Mouse (Mus musculus): ENCODE measurements around the gene Prkd2. TPM values are rescaled to one million over a fixed set of nuclear protein-coding genes. Genes with fewer than 3 reads are reported as not detected.

Prkd2 gene
- polyA plus RNA-seq, 1 experiment = not detected

DNA sequence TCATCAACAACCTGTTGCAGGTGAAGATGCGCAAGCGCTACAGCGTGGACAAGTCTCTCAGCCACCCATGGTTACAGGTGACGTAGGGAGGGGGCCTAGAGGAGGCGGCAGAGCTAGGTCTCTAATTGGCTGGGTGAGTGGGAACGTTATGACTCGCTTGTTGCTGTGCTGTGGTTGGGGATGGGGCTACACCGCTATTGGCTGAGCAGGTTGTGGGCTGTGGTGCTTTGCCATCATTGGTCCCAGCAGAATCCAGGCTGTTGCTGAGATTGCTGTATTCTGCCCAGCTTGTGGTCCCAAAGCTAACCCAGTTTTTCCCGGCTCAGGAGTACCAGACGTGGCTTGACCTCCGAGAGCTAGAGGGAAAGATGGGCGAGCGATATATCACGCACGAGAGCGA lies 26.8 kb downstream of the Prkd2 start:
- peaks cover 17% of the 10 kb centered on the region for H3K4me1 ChIP-seq (ENCODE audit: control insufficient read depth, insufficient read depth, low read length)
- WGBS = 9% methylated on average over 16 of the region's 16 CpGs
- H3K27ac ChIP-seq (ENCODE audit: insufficient read depth, low read depth, low read length) = peak overlapping the region; percentile 99
- peak overlapping the region; percentile 64 for H3K4me3 ChIP-seq (ENCODE audit: insufficient read depth, low read depth, low read length)
- TF ChIP-seq POLR2A (IDR thresholded peaks at IDR 0.05; ENCODE audit: insufficient read depth, low read depth, low read length) (peak; percentile 69), CTCF (IDR thresholded peaks at IDR 0.05; ENCODE audit: insufficient read depth, low read depth, low read length) (no peak)

GRCm38 (mm10) chr7:16871600-16871999 lies 28.9 kb downstream of the Prkd2 start:
- no peak for TF ChIP-seq CTCF (IDR thresholded peaks at IDR 0.05; ENCODE audit: insufficient read depth, low read depth, low read length)
- TF ChIP-seq POLR2A (IDR thresholded peaks at IDR 0.05; ENCODE audit: insufficient read depth, low read depth, low read length) = no peak
- Histone ChIP-seq H3K27ac (ENCODE audit: insufficient read depth, low read depth, low read length) (no peak overlapping the region), H3K4me1 (ENCODE audit: control insufficient read depth, insufficient read depth, low read length) (peaks cover 19% of the 10 kb centered on the region), H3K4me3 (ENCODE audit: insufficient read depth, low read depth, low read length) (no peak overlapping the region)
- 86% methylated on average over 10 of the region's 10 CpGs for WGBS

GRCm38 (mm10) chr7:16872478-16872877 lies 29.8 kb downstream of the Prkd2 start:
- 97% methylated on average over 9 of the region's 9 CpGs for WGBS
- peaks cover 24% of the 10 kb centered on the region for H3K4me1 ChIP-seq (ENCODE audit: control insufficient read depth, insufficient read depth, low read length)
- TF ChIP-seq POLR2A (IDR thresholded peaks at IDR 0.05; ENCODE audit: insufficient read depth, low read depth, low read length) (no peak), CTCF (IDR thresholded peaks at IDR 0.05; ENCODE audit: insufficient read depth, low read depth, low read length) (no peak)
- no peak overlapping the region for H3K27ac ChIP-seq (ENCODE audit: insufficient read depth, low read depth, low read length)
- H3K4me3 ChIP-seq (ENCODE audit: insufficient read depth, low read depth, low read length) = no peak overlapping the region

GRCm38 (mm10) chr7:16873392-16873791 lies 30.7 kb downstream of the Prkd2 start:
- WGBS = 84% methylated on average over 4 of the region's 4 CpGs
- no peak overlapping the region for H3K27ac ChIP-seq (ENCODE audit: insufficient read depth, low read depth, low read length)
- no peak for TF ChIP-seq POLR2A (IDR thresholded peaks at IDR 0.05; ENCODE audit: insufficient read depth, low read depth, low read length)
- TF ChIP-seq CTCF (IDR thresholded peaks at IDR 0.05; ENCODE audit: insufficient read depth, low read depth, low read length) = no peak
- peaks cover 24% of the 10 kb centered on the region for H3K4me1 ChIP-seq (ENCODE audit: control insufficient read depth, insufficient read depth, low read length)
- H3K4me3 ChIP-seq (ENCODE audit: insufficient read depth, low read depth, low read length) = no peak overlapping the region

- Histone ChIP-seq H3K4me3 (ENCODE audit: insufficient read depth, low read depth, low read length) (peak overlapping the region; percentile 6), H3K27ac (ENCODE audit: insufficient read depth, low read depth, low read length) (peak overlapping the region; percentile 95), H3K4me1 (ENCODE audit: control insufficient read depth, insufficient read depth, low read length) (peaks cover 24% of the 10 kb centered on the region)
- 4% methylated on average over 17 of the region's 17 CpGs for WGBS
- TF ChIP-seq CTCF (IDR thresholded peaks at IDR 0.05; ENCODE audit: insufficient read depth, low read depth, low read length) = peak; percentile 93
- no peak for TF ChIP-seq POLR2A (IDR thresholded peaks at IDR 0.05; ENCODE audit: insufficient read depth, low read depth, low read length)
Measured at GRCm38 (mm10) chr7:16874190-16874589, 31.5 kb downstream of the Prkd2 start.

DNA sequence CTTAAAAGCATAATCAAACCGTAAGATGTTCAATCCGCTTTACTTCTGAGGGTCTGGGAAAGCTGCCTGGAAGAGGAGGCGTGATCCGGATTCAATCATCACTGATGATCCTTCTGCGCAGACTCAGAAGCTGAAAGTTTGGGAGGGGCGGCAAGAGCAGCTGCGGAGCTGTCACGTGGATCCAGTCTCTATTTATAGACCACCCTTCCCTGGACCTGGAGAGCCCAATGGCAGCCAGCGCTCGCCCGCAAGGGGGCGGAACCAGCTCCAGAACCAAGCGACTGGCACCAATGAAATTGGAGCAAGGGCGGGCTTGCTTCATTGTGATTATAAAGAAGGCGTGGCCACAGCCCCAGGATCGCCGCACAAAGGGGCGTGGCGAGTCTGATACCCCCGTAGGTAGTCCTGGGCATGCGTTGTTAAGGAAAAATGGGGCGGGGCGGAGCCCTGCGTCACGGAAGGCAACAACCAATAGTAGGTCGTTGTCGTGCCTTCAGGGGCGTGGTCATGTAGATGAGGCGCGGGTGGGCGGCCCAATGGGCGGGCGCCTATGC lies 32.1 kb downstream of the Prkd2 start:
- Histone ChIP-seq H3K4me3 (ENCODE audit: insufficient read depth, low read depth, low read length) (peak overlapping the region; percentile 6), H3K27ac (ENCODE audit: insufficient read depth, low read depth, low read length) (peak overlapping the region; percentile 95), H3K4me1 (ENCODE audit: control insufficient read depth, insufficient read depth, low read length) (peaks cover 22% of the 10 kb centered on the region)
- under 1% methylated on average over 33 of the region's 33 CpGs for WGBS
- TF ChIP-seq CTCF (IDR thresholded peaks at IDR 0.05; ENCODE audit: insufficient read depth, low read depth, low read length) (no peak), POLR2A (IDR thresholded peaks at IDR 0.05; ENCODE audit: insufficient read depth, low read depth, low read length) (no peak)

- peak within 1 kb of the TSS; percentile 95 for H3K27ac ChIP-seq (ENCODE audit: insufficient read depth, low read depth, low read length)
- peaks cover 19% of the 10 kb centered on the region for H3K4me1 ChIP-seq (ENCODE audit: control insufficient read depth, insufficient read depth, low read length)
- H3K4me3 ChIP-seq (ENCODE audit: insufficient read depth, low read depth, low read length) = peak within 1 kb of the TSS; percentile 86
- TF ChIP-seq POLR2A (IDR thresholded peaks at IDR 0.05; ENCODE audit: insufficient read depth, low read depth, low read length) (no peak; the same call in 1 of the 2 replicates), CTCF (IDR thresholded peaks at IDR 0.05; ENCODE audit: insufficient read depth, low read depth, low read length) (no peak)
- WGBS = 0% methylated on average over 1 of the region's 1 CpGs
Measured at GRCm38 (mm10) chr7:16875310-16875325, 32.4 kb downstream of the Prkd2 start, which contains the start of gene Dact3. Dact3 (plus strand) TSS chr7:16875317.

DNA sequence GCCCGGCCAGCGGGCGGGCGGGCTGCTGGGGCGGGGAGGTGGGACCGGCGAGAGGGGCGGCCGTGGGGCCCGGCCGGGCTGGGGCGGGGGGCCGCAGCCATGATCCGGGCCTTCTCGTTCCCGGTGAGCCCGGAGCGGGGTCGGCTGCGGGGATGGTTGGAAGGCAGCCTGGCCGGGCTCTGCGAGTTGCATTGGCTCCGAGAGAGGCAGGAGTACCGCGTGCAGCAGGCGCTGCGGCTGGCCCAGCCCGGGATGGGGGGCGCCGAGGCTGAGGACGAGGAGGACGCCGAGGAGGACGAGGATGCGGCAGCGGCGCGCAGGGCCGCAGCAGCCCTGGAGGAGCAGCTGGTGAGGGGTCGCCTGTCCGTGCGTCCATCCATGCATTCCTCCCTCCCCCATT lies 32.6 kb downstream of the Prkd2 start:
- peak overlapping the region; percentile 73 for H3K27ac ChIP-seq (ENCODE audit: insufficient read depth, low read depth, low read length)
- WGBS = under 1% methylated on average over 42 of the region's 42 CpGs
- TF ChIP-seq CTCF (IDR thresholded peaks at IDR 0.05; ENCODE audit: insufficient read depth, low read depth, low read length) (no peak), POLR2A (IDR thresholded peaks at IDR 0.05; ENCODE audit: insufficient read depth, low read depth, low read length) (peak; percentile 49; the same call in 1 of the 2 replicates)

GRCm38 (mm10) chr7:16876006-16876405 lies 33.3 kb downstream of the Prkd2 start:
- TF ChIP-seq CTCF (IDR thresholded peaks at IDR 0.05; ENCODE audit: insufficient read depth, low read depth, low read length) (no peak), POLR2A (IDR thresholded peaks at IDR 0.05; ENCODE audit: insufficient read depth, low read depth, low read length) (no peak)
- H3K27ac ChIP-seq (ENCODE audit: insufficient read depth, low read depth, low read length) = no peak overlapping the region
- peak overlapping the region; percentile 86 for H3K4me3 ChIP-seq (ENCODE audit: insufficient read depth, low read depth, low read length)
- WGBS = 4% methylated on average over 11 of the region's 11 CpGs
- peaks cover 16% of the 10 kb centered on the region for H3K4me1 ChIP-seq (ENCODE audit: control insufficient read depth, insufficient read depth, low read length)

More for the DNA sequence above, 32.6 kb downstream of the Prkd2 start:
- Histone ChIP-seq H3K4me1 (ENCODE audit: control insufficient read depth, insufficient read depth, low read length) (peaks cover 18% of the 10 kb centered on the region), H3K4me3 (ENCODE audit: insufficient read depth, low read depth, low read length) (peak overlapping the region; percentile 86)

GRCm38 (mm10) chr7:16876608-16877007 lies 33.9 kb downstream of the Prkd2 start:
- TF ChIP-seq CTCF (IDR thresholded peaks at IDR 0.05; ENCODE audit: insufficient read depth, low read depth, low read length) (no peak), POLR2A (IDR thresholded peaks at IDR 0.05; ENCODE audit: insufficient read depth, low read depth, low read length) (no peak)
- Histone ChIP-seq H3K27ac (ENCODE audit: insufficient read depth, low read depth, low read length) (no peak overlapping the region), H3K4me1 (ENCODE audit: control insufficient read depth, insufficient read depth, low read length) (peaks cover 15% of the 10 kb centered on the region), H3K4me3 (ENCODE audit: insufficient read depth, low read depth, low read length) (peak overlapping the region; percentile 86)
- WGBS = 9% methylated on average over 13 of the region's 13 CpGs
